Mouse (Mus musculus) stomach, postnatal 0 days (tissue): ENCODE results near the gene Kcnj16.

ENCODE experiments used
- CTCF ChIP-seq: IDR thresholded peaks from 2 replicates; pipeline ENCODE4 v1.5.1; 2016; ENCODE audit warnings: antibody characterized with exemption, low read depth, mild to moderate bottlenecking, moderate library complexity
- EP300 ChIP-seq: optimal IDR thresholded peaks from 2 replicates; pipeline ENCODE3; 2016; ENCODE audit warnings: antibody characterized with exemption

GRCm38 (mm10) chr11:111043298-111043697 is 75.5 kb downstream of the Kcnj16 start:
- TF ChIP-seq CTCF (no peak), EP300 (no peak)
